Mouse (Mus musculus) neural tube, embryonic 14.5 days (tissue): ENCODE results near the gene Zfp219. TPM values are rescaled to one million over a fixed set of nuclear protein-coding genes. Genes with fewer than 3 reads are reported as not detected.

Source experiments
- ATAC-seq: fragments of 200-750 bp; cut with Nextera tagmentation; 2 replicates; pipeline ENCODE4 v1.8.0; 2017; ENCODE audit warnings: low read depth, mild to moderate bottlenecking, moderate TSS enrichment, moderate library complexity
- H3K27ac ChIP-seq: fragments of 300-500 bp; sonication (generic); 2 replicates; pipeline ENCODE4 v1.5.1; 2014; ENCODE audit warnings: low read depth, mild to moderate bottlenecking, control low read depth, low read length, moderate library complexity, mixed read lengths
- H3K27me3 ChIP-seq: fragments of 300-500 bp; sonication (generic); 2 replicates; pipeline ENCODE4 v1.6.1; 2014; ENCODE audit warnings: low read length; ENCODE audit not compliant: control insufficient read depth, insufficient read depth
- H3K36me3 ChIP-seq: fragments of 300-500 bp; sonication (generic); 2 replicates; pipeline ENCODE4 v1.6.1; 2014; ENCODE audit warnings: low read length, mixed read lengths; ENCODE audit not compliant: control insufficient read depth, insufficient read depth
- H3K4me1 ChIP-seq: fragments of 300-500 bp; sonication (generic); 2 replicates; pipeline ENCODE4 v1.6.1; 2014; ENCODE audit warnings: low read length; ENCODE audit not compliant: control insufficient read depth, insufficient read depth
- H3K4me2 ChIP-seq: fragments of 300-500 bp; sonication (generic); 2 replicates; pipeline ENCODE4 v1.6.1; 2014; ENCODE audit warnings: mild to moderate bottlenecking, low read depth, low read length, control low read depth
- H3K4me3 ChIP-seq: fragments of 300-500 bp; sonication (generic); 2 replicates; pipeline ENCODE4 v1.5.1; 2014; ENCODE audit warnings: low read depth, low read length, control low read depth, mixed read lengths
- H3K9ac ChIP-seq: fragments of 300-500 bp; sonication (generic); replicated peaks from 2 replicates; pipeline ENCODE4 v1.6.1; 2014; ENCODE audit warnings: low read depth, mild to moderate bottlenecking, control low read depth, low read length, mixed read lengths
- H3K9me3 ChIP-seq: fragments of 300-500 bp; sonication (generic); 2 replicates; pipeline ENCODE4 v1.6.1; 2016; ENCODE audit warnings: low read length; ENCODE audit not compliant: control insufficient read depth
- WGBS: fragments of 180-500 bp; shearing (Covaris S2); extraction: QIAGEN DNeasy Blood & Tissue Kit; methylation state at CpG from one replicate; pipeline ENCODE4 v1.1.7; 2014; 5-methylcytosine and 5-hydroxymethylcytosine counted together
- polyA plus RNA-seq: library from polyadenylated mRNA; unstranded; fragments of >200 nt; fragmentation: Nextera tagmentation; extraction: Ambion mirVana; gene quantifications from 2 replicates; pipeline ENCODE4 v1.2.1, GENCODE M21; 2014

Zfp219 gene
- polyA plus RNA-seq, 1 experiment from 2014 or later: 24.1 TPM

- under 1% methylated on average over 74 of the region's 74 CpGs for WGBS
- H3K4me1 ChIP-seq: peaks cover 34% of the 10 kb centered on the region
- peak overlapping the region; percentile 66 for H3K4me2 ChIP-seq
- H3K27me3 ChIP-seq: no peaks in the 10 kb centered on the region
- H3K36me3 ChIP-seq: no peaks in the 10 kb centered on the region
- H3K27ac ChIP-seq: peak overlapping the region; percentile 99
- H3K9ac ChIP-seq: peak overlapping the region; percentile 93
- H3K4me3 ChIP-seq: peak overlapping the region; percentile 74
- ATAC-seq: peak; percentile 92
- H3K9me3 ChIP-seq: no peaks in the 10 kb centered on the region
These were observed 768 bp downstream of the Zfp219 start for GRCm38 (mm10) chr14:52019590-52020340.

GRCm38 (mm10) chr14:52019051-52019589, 1.4 kb downstream of the Zfp219 start:
- Histone ChIP-seq H3K27me3 (no peaks in the 10 kb centered on the region), H3K36me3 (no peaks in the 10 kb centered on the region), H3K9me3 (no peaks in the 10 kb centered on the region), H3K4me3 (peak overlapping the region; percentile 74), H3K27ac (peak overlapping the region; percentile 99), H3K4me2 (peak overlapping the region; percentile 66), H3K9ac (peak overlapping the region; percentile 93), H3K4me1 (peaks cover 34% of the 10 kb centered on the region)
- WGBS: 30% methylated on average over 12 of the region's 12 CpGs
- ATAC-seq: no peak

GRCm38 (mm10) chr14:52018248-52019050, 2.1 kb downstream of the Zfp219 start:
- H3K4me2 ChIP-seq: peak overlapping the region; percentile 66
- WGBS: 88% methylated on average over 15 of the region's 15 CpGs
- no peaks in the 10 kb centered on the region for H3K36me3 ChIP-seq
- H3K4me3 ChIP-seq: peak overlapping the region; percentile 74
- H3K9me3 ChIP-seq: no peaks in the 10 kb centered on the region
- peaks cover 36% of the 10 kb centered on the region for H3K4me1 ChIP-seq
- peak overlapping the region; percentile 99; the same call in 1 of the 2 replicates for H3K27ac ChIP-seq
- H3K9ac ChIP-seq: peak overlapping the region; percentile 93
- ATAC-seq: no peak
- no peaks in the 10 kb centered on the region for H3K27me3 ChIP-seq

- H3K9me3 ChIP-seq: no peaks in the 10 kb centered on the region
- no peaks in the 10 kb centered on the region for H3K36me3 ChIP-seq
- no peak overlapping the region for H3K4me3 ChIP-seq
- ATAC-seq: no peak
- no peak overlapping the region for H3K4me2 ChIP-seq
- H3K4me1 ChIP-seq: peaks cover 40% of the 10 kb centered on the region
- H3K27ac ChIP-seq: no peak overlapping the region
- no peaks in the 10 kb centered on the region for H3K27me3 ChIP-seq
- 91% methylated on average over 4 of the region's 4 CpGs for WGBS
- H3K9ac ChIP-seq: no peak overlapping the region
These were observed 2.9 kb downstream of the Zfp219 start for GRCm38 (mm10) chr14:52017662-52018061.

GRCm38 (mm10) chr14:52016625-52017405, 3.7 kb downstream of the Zfp219 start:
- H3K4me3 ChIP-seq: no peak overlapping the region
- H3K9me3 ChIP-seq: no peaks in the 10 kb centered on the region
- ATAC-seq: no peak
- WGBS: 64% methylated on average over 13 of the region's 13 CpGs
- no peak overlapping the region for H3K9ac ChIP-seq
- no peak overlapping the region for H3K4me2 ChIP-seq
- H3K36me3 ChIP-seq: no peaks in the 10 kb centered on the region
- H3K27me3 ChIP-seq: no peaks in the 10 kb centered on the region
- H3K4me1 ChIP-seq: peaks cover 43% of the 10 kb centered on the region
- no peak overlapping the region for H3K27ac ChIP-seq

GRCm38 (mm10) chr14:52015445-52016100, 5.0 kb downstream of the Zfp219 start, which contains the start of gene Tmem253:
Tmem253 (plus strand) TSS chr14:52015658.
- Histone ChIP-seq H3K36me3 (no peaks in the 10 kb centered on the region), H3K27ac (peak within 1 kb of the TSS; percentile 96), H3K9me3 (no peaks in the 10 kb centered on the region), H3K4me2 (peak within 1 kb of the TSS; percentile 68), H3K9ac (peak within 1 kb of the TSS; percentile 95), H3K4me1 (peaks cover 52% of the 10 kb centered on the region), H3K27me3 (no peaks in the 10 kb centered on the region), H3K4me3 (peak within 1 kb of the TSS; percentile 58)
- 15% methylated on average over 6 of the region's 6 CpGs for WGBS
- ATAC-seq: no peak

- WGBS: under 1% methylated on average over 14 of the region's 28 CpGs
- peaks cover 59% of the 10 kb centered on the region for H3K4me1 ChIP-seq
These were observed 5.7 kb downstream of the Zfp219 start for GRCm38 (mm10) chr14:52014761-52015311.

GRCm38 (mm10) chr14:52014271-52014760, 6.2 kb downstream of the Zfp219 start:
- Histone ChIP-seq H3K4me2 (peak overlapping the region; percentile 68), H3K27me3 (no peaks in the 10 kb centered on the region), H3K9ac (peak overlapping the region; percentile 95), H3K9me3 (no peaks in the 10 kb centered on the region), H3K27ac (peak overlapping the region; percentile 96), H3K36me3 (no peaks in the 10 kb centered on the region; the same call in 1 of the 2 replicates), H3K4me3 (peak overlapping the region; percentile 58), H3K4me1 (peaks cover 65% of the 10 kb centered on the region)
- no CpG with 5 or more reads among the region's 80 CpGs for WGBS
- peak; percentile 5; the same call in 1 of the 2 replicates for ATAC-seq

More at GRCm38 (mm10) chr14:52014761-52015311, 5.7 kb downstream of the Zfp219 start:
- Histone ChIP-seq H3K27me3 (no peaks in the 10 kb centered on the region), H3K9ac (peak overlapping the region; percentile 95), H3K9me3 (no peaks in the 10 kb centered on the region), H3K27ac (peak overlapping the region; percentile 96), H3K36me3 (no peaks in the 10 kb centered on the region), H3K4me2 (peak overlapping the region; percentile 68), H3K4me3 (peak overlapping the region; percentile 58)
- ATAC-seq: peak; percentile 12; the same call in 1 of the 2 replicates
